Mouse (Mus musculus) left cerebral cortex, postnatal 14 days (tissue): ENCODE results near the gene Galnt3. TPM values are rescaled to one million over a fixed set of nuclear protein-coding genes. Genes with fewer than 3 reads are reported as not detected.
A peak's percentile ranks its signal among the peaks of the same experiment; 100 is the strongest.

Source experiments
- DNase-seq, 2 experiments: peaks; one replicate each; pipeline ENCODE4 v3.0.0; 2021 to 2022; ENCODE audit warnings: low spot score in 2 of 2, mixed read lengths in 1 of 2
- intact Hi-C: fragments of 180-260 bp; cut with DNase I; formaldehyde crosslinking; loops from one replicate; pipeline ENCODE4 v1.15.1; 2025
- total RNA-seq, 2 experiments: library from RNA; stranded (reverse); gene quantifications; 2 replicates each; pipeline ENCODE4 v1.2.3; 2021

Galnt3 gene
- total RNA-seq, 2 experiments from 2014 or later: 3.3 to 3.4 TPM

GRCm38 (mm10) chr2:66123756-66124589, 821 bp downstream of the Galnt3 start:
- DNase-seq: no peak
- intact Hi-C loops: no loop called here

- intact Hi-C loops: no loop called here
- DNase-seq: no peak
These were observed 7.1 kb downstream of the Galnt3 start for GRCm38 (mm10) chr2:66117686-66118085.

GRCm38 (mm10) chr2:66107864-66108514, 16.8 kb downstream of the Galnt3 start:
- intact Hi-C loops: no loop called here
- DNase-seq: no peak

- intact Hi-C loops: no loop called here
- DNase-seq: no peak
These were observed 20.9 kb downstream of the Galnt3 start for GRCm38 (mm10) chr2:66103740-66104436.

GRCm38 (mm10) chr2:66101686-66102304, 23.0 kb downstream of the Galnt3 start:
- intact Hi-C loops: no loop called here
- no peak for DNase-seq

GRCm38 (mm10) chr2:66100671-66101351, 24.0 kb downstream of the Galnt3 start:
- no peak for DNase-seq
- intact Hi-C loops: no loop called here

- intact Hi-C loops: no loop called here
- DNase-seq: no peak
These were observed 24.6 kb downstream of the Galnt3 start for GRCm38 (mm10) chr2:66100239-66100638.

- intact Hi-C loops: no loop called here
- DNase-seq: no peak
These were observed 30.1 kb downstream of the Galnt3 start for GRCm38 (mm10) chr2:66094622-66095181.

- intact Hi-C loops: no loop called here
- no peak for DNase-seq
These were observed 33.5 kb downstream of the Galnt3 start for GRCm38 (mm10) chr2:66091296-66091695.

GRCm38 (mm10) chr2:66081876-66082275, 42.9 kb downstream of the Galnt3 start:
- intact Hi-C loops: no loop called here
- DNase-seq: peak in 1 of 2 experiments; percentile 20

- no peak for DNase-seq
- intact Hi-C loops: no loop called here
These were observed 44.1 kb downstream of the Galnt3 start for GRCm38 (mm10) chr2:66080731-66081130.

GRCm38 (mm10) chr2:66069454-66069853, 55.3 kb downstream of the Galnt3 start:
- no peak for DNase-seq
- intact Hi-C loops: no loop called here

GRCm38 (mm10) chr2:66063291-66063690, 61.5 kb downstream of the Galnt3 start:
- DNase-seq: peak in 1 of 2 experiments; percentile 6
- intact Hi-C loops: no loop called here

GRCm38 (mm10) chr2:66044405-66045089, 80.2 kb downstream of the Galnt3 start:
- no peak for DNase-seq
- intact Hi-C loops: loop anchor here (5.0 kb wide), 2 partner anchors 143 to 252 kb away; no protein-coding TSS in a partner anchor

- no peak for DNase-seq
These were observed 81.1 kb downstream of the Galnt3 start for GRCm38 (mm10) chr2:66043441-66044404.

GRCm38 (mm10) chr2:66041917-66042419, 82.8 kb downstream of the Galnt3 start:
- peak; percentile 69 to 78 for DNase-seq
- intact Hi-C loops: loop anchor here (5.0 kb wide), 2 partner anchors 145 to 250 kb away; no protein-coding TSS in a partner anchor

More at GRCm38 (mm10) chr2:66043441-66044404, 81.1 kb downstream of the Galnt3 start:
- intact Hi-C loops: loop anchor here (5.0 kb wide), 2 partner anchors 144 to 251 kb away; no protein-coding TSS in a partner anchor
